Mouse (Mus musculus) midbrain, embryonic 13.5 days (tissue): ENCODE measurements around the gene Tnpo3. TPM values are rescaled to one million over a fixed set of nuclear protein-coding genes. Genes with fewer than 3 reads are reported as not detected.

Source experiments
- ATAC-seq: fragments of 200-750 bp; cut with Nextera tagmentation; 2 replicates; pipeline ENCODE4 v1.8.0; 2017; ENCODE audit warnings: mild to moderate bottlenecking, moderate TSS enrichment, moderate library complexity
- H3K27ac ChIP-seq: fragments of 300-500 bp; sonication (generic); 2 replicates; pipeline ENCODE4 v1.5.1; 2015; ENCODE audit warnings: inconsistent platforms, mild to moderate bottlenecking, moderate library complexity
- H3K27me3 ChIP-seq: fragments of 300-500 bp; sonication (generic); 2 replicates; pipeline ENCODE4 v1.6.1; 2015; ENCODE audit warnings: mild to moderate bottlenecking, inconsistent platforms
- H3K36me3 ChIP-seq: fragments of 300-500 bp; sonication (generic); 2 replicates; pipeline ENCODE4 v1.6.1; 2015; ENCODE audit warnings: mild to moderate bottlenecking, inconsistent platforms
- H3K4me1 ChIP-seq: fragments of 300-500 bp; sonication (generic); replicated peaks from 2 replicates; pipeline ENCODE4 v1.6.1; 2015; ENCODE audit warnings: inconsistent platforms
- H3K4me2 ChIP-seq: fragments of 300-500 bp; sonication (generic); replicated peaks from 2 replicates; pipeline ENCODE4 v1.6.1; 2015; ENCODE audit warnings: moderate library complexity, mild to moderate bottlenecking, inconsistent platforms
- H3K4me3 ChIP-seq: fragments of 300-500 bp; sonication (generic); replicated peaks from 2 replicates; pipeline ENCODE4 v1.5.1; 2015; ENCODE audit warnings: mild to moderate bottlenecking, inconsistent platforms
- H3K9ac ChIP-seq: fragments of 300-500 bp; sonication (generic); replicated peaks from 2 replicates; pipeline ENCODE4 v1.6.1; 2015; ENCODE audit warnings: mild to moderate bottlenecking, inconsistent platforms
- H3K9me3 ChIP-seq: fragments of 300-500 bp; sonication (generic); 2 replicates; pipeline ENCODE4 v1.6.1; 2016; ENCODE audit warnings: mild to moderate bottlenecking, inconsistent platforms
- WGBS: fragments of 180-500 bp; shearing (Covaris S2); methylation state at CpG from one replicate; pipeline ENCODE4 v1.1.7; 2015; 5-methylcytosine and 5-hydroxymethylcytosine counted together
- polyA plus RNA-seq: library from polyadenylated mRNA; unstranded; fragments of >200 nt; fragmentation: Nextera tagmentation; extraction: Ambion mirVana; gene quantifications from 2 replicates; pipeline ENCODE4 v1.2.1, GENCODE M21; 2015

Tnpo3 gene
- 97.7 and 106 TPM in 2 replicates for polyA plus RNA-seq

GRCm38 (mm10) chr6:29609111-29610019 lies at the start of gene Tnpo3:
Gene Tnpo3 (minus strand): TSS chr6:29609887.
- Histone ChIP-seq H3K27me3 (0 out of 2 replicates have a peak, but pooled peaks cover 7% of the 10 kb centered on the region), H3K4me1 (peaks cover 30% of the 10 kb centered on the region), H3K36me3 (no peaks in the 10 kb centered on the region), H3K4me3 (peak within 1 kb of the TSS; percentile 100), H3K9me3 (0 out of 2 replicates have a peak, but pooled peaks cover 5% of the 10 kb centered on the region), H3K27ac (peak within 1 kb of the TSS; percentile 90), H3K9ac (peak within 1 kb of the TSS; percentile 94), H3K4me2 (peak within 1 kb of the TSS; percentile 84)
- ATAC-seq: peak; percentile 99
- under 1% methylated on average over 67 of the region's 67 CpGs for WGBS

- H3K4me2 ChIP-seq: no peak overlapping the region
- H3K36me3 ChIP-seq: no peaks in the 10 kb centered on the region
- 90% methylated on average over 3 of the region's 3 CpGs for WGBS
- H3K4me1 ChIP-seq: no peaks in the 10 kb centered on the region
- no peak overlapping the region for H3K27ac ChIP-seq
- ATAC-seq: no peak
- no peak overlapping the region for H3K4me3 ChIP-seq
- no peaks in the 10 kb centered on the region for H3K27me3 ChIP-seq
- no peak overlapping the region for H3K9ac ChIP-seq
- no peaks in the 10 kb centered on the region for H3K9me3 ChIP-seq
These were observed 49.2 kb upstream of the Tnpo3 start for GRCm38 (mm10) chr6:29658626-29659475.

GRCm38 (mm10) chr6:29653271-29653670 lies 43.6 kb upstream of the Tnpo3 start:
- H3K27ac ChIP-seq: no peak overlapping the region
- H3K9ac ChIP-seq: no peak overlapping the region
- H3K4me3 ChIP-seq: no peak overlapping the region
- H3K36me3 ChIP-seq: no peaks in the 10 kb centered on the region
- H3K27me3 ChIP-seq: no peaks in the 10 kb centered on the region
- no peak for ATAC-seq
- H3K4me1 ChIP-seq: no peaks in the 10 kb centered on the region
- H3K9me3 ChIP-seq: no peaks in the 10 kb centered on the region
- no peak overlapping the region for H3K4me2 ChIP-seq

DNA sequence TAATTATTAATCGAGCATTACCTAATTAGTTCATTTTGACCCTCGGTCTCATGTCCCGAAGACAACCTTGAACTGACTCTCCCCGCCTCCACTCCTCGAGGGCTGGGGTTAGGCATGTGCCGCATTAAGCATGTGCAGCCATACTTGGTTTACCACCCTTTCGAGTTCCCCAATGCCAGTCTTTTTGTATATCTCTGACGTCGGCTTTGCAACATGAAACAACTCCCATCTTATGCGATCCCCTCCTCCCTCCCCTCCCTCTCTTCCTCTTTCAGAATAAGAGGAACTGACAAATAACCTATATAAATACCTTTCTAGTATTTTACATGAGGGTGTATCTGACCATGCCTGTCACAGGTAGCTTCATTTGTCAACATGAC lies 40.5 kb upstream of the Tnpo3 start:
- 73% methylated on average over 10 of the region's 10 CpGs for WGBS
- no peak overlapping the region for H3K4me2 ChIP-seq
- ATAC-seq: no peak
- no peaks in the 10 kb centered on the region for H3K9me3 ChIP-seq
- H3K9ac ChIP-seq: no peak overlapping the region
- no peak overlapping the region for H3K4me3 ChIP-seq
- H3K27me3 ChIP-seq: no peaks in the 10 kb centered on the region
- H3K4me1 ChIP-seq: no peaks in the 10 kb centered on the region
- H3K27ac ChIP-seq: no peak overlapping the region
- H3K36me3 ChIP-seq: no peaks in the 10 kb centered on the region

DNA sequence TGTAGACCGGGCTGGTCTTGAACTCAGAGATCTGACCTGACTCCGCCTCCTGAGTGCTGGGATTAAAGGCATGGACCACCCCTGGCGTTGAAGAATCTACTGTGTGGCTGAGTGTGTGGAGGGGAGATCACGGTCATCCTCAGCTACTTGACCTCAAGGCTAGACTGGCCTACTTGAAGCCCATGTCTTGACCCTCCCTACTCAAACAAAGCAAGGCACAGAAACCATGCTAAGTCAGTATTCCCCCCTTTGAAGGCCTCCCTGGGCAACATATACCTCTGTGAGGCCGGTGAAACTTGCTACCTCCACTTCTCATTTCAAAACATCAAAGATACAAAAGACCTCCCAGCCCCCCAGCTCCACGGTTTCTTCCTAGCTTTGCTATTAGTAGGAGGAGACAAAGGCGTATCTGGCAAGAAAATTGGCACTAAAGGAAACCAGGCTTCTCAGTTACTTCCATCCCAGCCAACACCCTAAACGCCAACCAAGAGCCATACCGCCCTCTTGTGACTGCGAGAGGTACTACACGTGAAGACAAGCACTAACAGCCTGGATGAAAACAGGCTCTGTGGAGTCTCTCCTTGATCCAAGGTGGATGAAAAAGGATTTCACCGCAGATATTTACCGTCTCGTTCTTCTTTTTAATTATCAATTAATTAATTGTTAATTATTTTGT lies 39.9 kb upstream of the Tnpo3 start:
- H3K4me2 ChIP-seq: no peak overlapping the region
- 0 out of 2 replicates have a peak, but pooled peaks have one; percentile 56 for ATAC-seq
- no peaks in the 10 kb centered on the region for H3K4me1 ChIP-seq
- H3K9me3 ChIP-seq: no peaks in the 10 kb centered on the region
- H3K36me3 ChIP-seq: no peaks in the 10 kb centered on the region
- 31% methylated on average over 14 of the region's 14 CpGs for WGBS
- H3K27me3 ChIP-seq: no peaks in the 10 kb centered on the region
- no peak overlapping the region for H3K9ac ChIP-seq
- no peak overlapping the region for H3K4me3 ChIP-seq
- H3K27ac ChIP-seq: no peak overlapping the region

DNA sequence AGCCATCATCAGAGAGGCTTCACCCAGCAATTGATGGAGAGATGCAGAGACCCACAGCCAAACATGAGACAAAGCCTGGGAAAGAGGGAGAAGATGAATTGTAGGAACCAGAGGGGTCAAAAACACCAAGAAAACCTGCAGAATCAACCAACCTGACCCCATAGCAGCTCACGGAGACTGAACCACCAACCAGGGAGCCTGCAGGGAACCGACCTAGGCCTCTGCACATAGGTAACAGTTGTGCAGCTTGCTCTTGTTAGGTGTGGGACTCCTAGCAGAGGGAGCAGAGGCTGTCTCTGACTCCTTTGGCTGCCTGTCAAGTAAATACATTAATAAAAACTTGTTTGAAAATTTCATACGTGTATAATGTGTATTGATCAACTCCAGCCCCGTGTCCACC lies 32.1 kb upstream of the Tnpo3 start:
- ATAC-seq: no peak

DNA sequence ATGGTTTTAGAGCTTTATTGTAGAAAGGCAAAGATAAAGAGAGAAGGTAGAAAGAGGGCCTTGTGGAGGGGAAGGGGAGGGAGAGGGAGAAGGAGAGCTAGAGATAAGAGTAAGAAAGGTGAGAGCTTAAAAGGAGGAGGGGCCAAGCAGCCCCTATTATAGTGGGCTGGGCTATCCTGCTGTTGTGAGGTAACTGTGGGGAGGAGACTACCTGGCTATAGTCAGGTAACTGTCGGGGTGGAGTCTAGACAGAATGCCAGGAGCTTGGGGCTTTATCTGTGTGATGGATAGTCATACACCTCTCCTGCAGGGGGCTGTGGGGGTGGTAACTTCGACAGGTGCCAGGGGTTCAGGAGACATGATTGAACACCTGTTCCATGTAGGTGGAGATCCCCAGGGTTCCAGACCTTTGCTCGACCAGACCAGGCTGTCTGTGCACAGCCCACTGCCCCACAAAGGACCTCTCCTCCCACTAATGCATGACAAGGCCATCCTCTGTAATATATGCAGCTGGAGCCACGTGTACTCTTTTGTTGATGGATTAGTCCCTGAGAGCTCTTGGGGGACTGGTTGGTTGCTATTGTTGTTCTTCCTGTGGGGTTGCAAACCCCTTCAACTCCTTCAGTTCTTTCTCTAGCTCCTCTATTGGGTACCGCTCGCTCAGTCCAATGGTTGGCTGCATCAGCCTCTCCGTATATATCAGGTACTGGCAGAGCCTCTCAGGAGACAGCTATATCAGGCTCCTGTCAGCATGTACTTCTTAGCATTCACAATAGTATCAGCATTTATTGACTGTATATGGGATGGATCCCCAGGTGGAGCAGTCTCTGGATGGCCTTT lies 30.1 kb upstream of the Tnpo3 start:
- H3K4me3 ChIP-seq: no peak overlapping the region
- H3K36me3 ChIP-seq: no peaks in the 10 kb centered on the region
- 8% methylated on average over 7 of the region's 7 CpGs for WGBS
- no peak overlapping the region for H3K27ac ChIP-seq
- peaks cover 7% of the 10 kb centered on the region for H3K4me1 ChIP-seq
- H3K4me2 ChIP-seq: no peak overlapping the region
- H3K27me3 ChIP-seq: peaks cover 13% of the 10 kb centered on the region; the same call in 1 of the 2 replicates
- ATAC-seq: peak; percentile 75
- peaks cover 12% of the 10 kb centered on the region; the same call in 1 of the 2 replicates for H3K9me3 ChIP-seq
- H3K9ac ChIP-seq: no peak overlapping the region

More for the DNA sequence above, 32.1 kb upstream of the Tnpo3 start:
- WGBS: 91% methylated on average over 4 of the region's 4 CpGs
- peaks cover 13% of the 10 kb centered on the region; the same call in 1 of the 2 replicates for H3K27me3 ChIP-seq
- no peak overlapping the region for H3K27ac ChIP-seq
- peaks cover 12% of the 10 kb centered on the region; the same call in 1 of the 2 replicates for H3K9me3 ChIP-seq
- H3K36me3 ChIP-seq: no peaks in the 10 kb centered on the region
- H3K9ac ChIP-seq: no peak overlapping the region
- no peak overlapping the region for H3K4me3 ChIP-seq
- H3K4me1 ChIP-seq: peaks cover 7% of the 10 kb centered on the region
- H3K4me2 ChIP-seq: no peak overlapping the region

DNA sequence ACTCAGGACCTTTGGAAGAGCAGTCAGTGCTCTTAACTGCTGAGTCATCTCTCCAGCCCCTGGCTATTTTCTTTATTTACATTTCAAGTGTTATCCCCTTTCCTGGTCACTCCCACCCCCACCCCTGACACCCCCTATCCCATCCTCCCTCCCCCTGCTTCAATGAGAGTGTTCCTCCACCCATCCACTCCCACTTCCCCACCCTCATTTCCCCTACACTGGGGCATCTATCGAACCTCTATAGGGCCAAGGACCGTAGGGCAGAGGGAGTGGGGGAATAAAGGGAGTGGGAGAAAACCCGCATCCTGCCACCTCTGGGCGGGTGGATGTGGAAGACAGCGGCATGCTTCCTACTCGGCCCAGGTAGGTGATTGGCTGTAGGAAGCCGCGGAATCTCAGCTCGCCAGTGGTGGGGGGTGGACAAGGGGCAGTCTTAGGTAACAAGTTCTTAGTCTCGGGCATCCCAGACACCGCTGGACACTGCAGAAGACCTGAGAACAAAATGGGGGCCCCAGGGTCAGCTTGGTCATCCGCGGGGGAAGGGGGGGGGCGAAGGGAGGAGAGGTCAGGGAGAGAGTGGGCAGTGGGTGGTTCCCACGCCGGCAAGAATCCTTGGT lies 29.3 kb upstream of the Tnpo3 start:
- H3K27me3 ChIP-seq: peaks cover 13% of the 10 kb centered on the region; the same call in 1 of the 2 replicates
- no peak overlapping the region for H3K27ac ChIP-seq
- ATAC-seq: no peak
- H3K4me2 ChIP-seq: no peak overlapping the region
- no peak overlapping the region for H3K4me3 ChIP-seq
- H3K4me1 ChIP-seq: peaks cover 7% of the 10 kb centered on the region
- peaks cover 12% of the 10 kb centered on the region; the same call in 1 of the 2 replicates for H3K9me3 ChIP-seq
- 17% methylated on average over 16 of the region's 16 CpGs for WGBS
- no peaks in the 10 kb centered on the region for H3K36me3 ChIP-seq
- H3K9ac ChIP-seq: no peak overlapping the region

- Histone ChIP-seq H3K36me3 (no peaks in the 10 kb centered on the region), H3K4me2 (no peak overlapping the region), H3K9ac (no peak overlapping the region), H3K27me3 (peaks cover 14% of the 10 kb centered on the region; the same call in 1 of the 2 replicates), H3K4me1 (peaks cover 7% of the 10 kb centered on the region), H3K27ac (no peak overlapping the region), H3K4me3 (no peak overlapping the region), H3K9me3 (peaks cover 6% of the 10 kb centered on the region; the same call in 1 of the 2 replicates)
- 79% methylated on average over 3 of the region's 3 CpGs for WGBS
- ATAC-seq: no peak
These were observed 28.0 kb upstream of the Tnpo3 start for GRCm38 (mm10) chr6:29637397-29638373.
